In the genomic region with DNA sequence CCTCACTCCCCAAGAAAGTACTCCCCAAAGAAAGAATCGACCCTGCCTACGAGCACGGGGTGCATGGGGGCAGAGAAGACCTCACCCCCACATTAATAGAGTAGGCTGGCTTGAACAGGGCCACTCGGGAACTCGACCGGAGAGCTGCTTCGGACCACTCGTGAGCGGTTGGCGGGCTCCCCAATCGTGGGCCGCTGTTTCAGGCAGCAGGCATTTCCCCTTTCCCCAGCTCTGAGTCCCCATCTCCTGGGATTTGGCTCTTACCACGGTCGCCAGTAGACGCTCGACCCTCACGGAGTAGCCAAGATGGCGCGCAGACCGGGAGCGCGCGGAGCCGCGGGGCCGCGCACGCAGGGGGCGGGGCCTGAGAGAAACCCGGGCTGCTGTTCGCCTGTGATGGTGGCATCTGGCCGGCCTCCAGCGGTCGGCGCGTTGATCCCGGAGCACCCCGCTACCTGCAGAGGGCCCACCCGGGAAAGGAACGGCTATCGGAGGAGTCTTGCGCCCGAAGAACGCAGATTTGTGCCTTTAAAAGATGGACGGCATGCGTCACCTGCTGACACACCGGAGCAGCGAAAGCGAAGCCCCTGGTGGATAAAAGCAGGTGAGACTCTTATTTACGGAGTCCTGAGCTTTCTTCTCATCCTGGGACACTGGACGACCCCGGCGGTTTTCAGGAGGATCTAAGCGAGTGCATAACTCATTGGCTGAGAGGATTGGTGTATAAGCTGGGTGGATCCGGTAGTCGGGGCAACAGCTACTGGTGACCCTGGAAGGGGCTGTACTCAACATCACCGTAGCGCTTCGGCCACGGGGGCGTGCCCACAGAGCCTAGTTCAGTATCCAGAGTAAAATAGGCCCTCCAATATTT, we compare ENCODE assay signal across 7 mouse cellular contexts. TPM values are rescaled to one million over a fixed set of nuclear protein-coding genes. Genes with fewer than 3 reads are reported as not detected.
DNase-seq lines count a peak whose midpoint lies in the region; ATAC-seq lines count a peak whose summit lies in the region.

Gene Rpp25l, minus strand, starts transcription at position 338 of the 871 bp plus-strand sequence.

- peak within 1 kb of the TSS; percentile 55 for H3K27ac ChIP-seq in intestine, embryonic 14.5 days (ENCODE audit: low read depth)
- peak within 1 kb of the TSS; percentile 92 for H3K27ac ChIP-seq in midbrain, embryonic 10.5 days (replicated peaks)

- ATAC-seq in intestine, embryonic 14.5 days (replicated peaks; ENCODE audit: low FRiP score, low TSS enrichment, low read depth) = peak; percentile 81

- H3K9ac ChIP-seq in intestine, embryonic 14.5 days (ENCODE audit: low read length) = peak within 1 kb of the TSS; percentile 74

- peaks cover 19% of the 10 kb centered on the region for H3K4me1 ChIP-seq in intestine, embryonic 14.5 days (replicated peaks; ENCODE audit: control insufficient read depth, insufficient read depth, low read length)
- H3K4me1 ChIP-seq in midbrain, embryonic 10.5 days = peaks cover 45% of the 10 kb centered on the region

- peaks cover 30% of the 10 kb centered on the region for H3K36me3 ChIP-seq in intestine, embryonic 14.5 days (ENCODE audit: control insufficient read depth, insufficient read depth, low read length)
- H3K36me3 ChIP-seq in midbrain, embryonic 10.5 days = peaks cover 57% of the 10 kb centered on the region

- peak; percentile 84 to 85 for DNase-seq in adrenal gland, adult 18-20 months (ENCODE audit: low spot score in 2 of 2)
- DNase-seq in embryo, embryonic 10.5 days (ENCODE audit: low spot score) = peak; percentile 92
- peak; percentile 88 for DNase-seq in gastrocnemius, postnatal 25 days
- DNase-seq in intestine, embryonic 14.5 days (ENCODE audit: low spot score) = peak; percentile 98
- peak; percentile 81 to 86 for DNase-seq in left cerebral cortex, postnatal 36 days (ENCODE audit: low spot score in 2 of 2)
- DNase-seq in midbrain, embryonic 10.5 days (ENCODE audit: low spot score) = peak; percentile 90
- peak; percentile 86 for DNase-seq in right cerebral cortex, postnatal 4 days

- intact Hi-C loops in left cerebral cortex, postnatal 36 days (cut with DNase I) = loop anchor here (1.0 kb wide), 1 partner anchor 27 kb away; no protein-coding TSS in a partner anchor

- H3K4me2 ChIP-seq in intestine, embryonic 14.5 days (ENCODE audit: low read length) = peak within 1 kb of the TSS; percentile 75

- no peaks in the 10 kb centered on the region for H3K9me3 ChIP-seq in intestine, embryonic 14.5 days (ENCODE audit: control insufficient read depth, low read length)
- no peaks in the 10 kb centered on the region for H3K9me3 ChIP-seq in midbrain, embryonic 10.5 days (replicated peaks)

- H3K4me3 ChIP-seq in intestine, embryonic 14.5 days (ENCODE audit: low read depth, low read length) = peak within 1 kb of the TSS; percentile 56
- H3K4me3 ChIP-seq in midbrain, embryonic 10.5 days = peak within 1 kb of the TSS; percentile 70

- H3K27me3 ChIP-seq in intestine, embryonic 14.5 days (replicated peaks; ENCODE audit: control insufficient read depth, insufficient read depth, low read length) = no peaks in the 10 kb centered on the region
- no peaks in the 10 kb centered on the region for H3K27me3 ChIP-seq in midbrain, embryonic 10.5 days (ENCODE audit: low read depth, poor library complexity, severe bottlenecking)

- under 1% methylated on average over 61 of the region's 61 CpGs for WGBS in intestine, embryonic 14.5 days
- under 1% methylated on average over 61 of the region's 61 CpGs for WGBS in midbrain, embryonic 10.5 days

RNA-seq across cellular contexts. Expression of gene Rpp25l, which starts in this region (rescaled TPM):
- 10 to 100 TPM; 34.3 to 37.0 TPM for total RNA-seq in adrenal gland, adult 18-20 months (2021)
- 10 to 100 TPM; 43.2 to 46.9 TPM for total RNA-seq in gastrocnemius, postnatal 25 days (2021)
- 71.9 and 76.4 TPM in 2 replicates for polyA plus RNA-seq in intestine, embryonic 14.5 days (2014; fragmentation: Nextera tagmentation; extraction: Ambion mirVana)
- total RNA-seq in left cerebral cortex, postnatal 36 days (2021) = 10 to 100 TPM; 27.8 to 33.2 TPM
- polyA plus RNA-seq in midbrain, embryonic 10.5 days (2016; fragmentation: Nextera tagmentation; extraction: Ambion mirVana) = 86.4 and 91.5 TPM in 2 replicates

Comparison
In these comparisons a context has a peak if more than half of its experiments do, and no peak if none do; other contexts are left out.
1. Peak in every context shown above with its lines: DNase-seq, ATAC-seq, H3K4me3 ChIP-seq and H3K27ac ChIP-seq.